Mouse (Mus musculus): ENCODE data around the gene 9530053A07Rik. TPM values are rescaled to one million over a fixed set of nuclear protein-coding genes. Genes with fewer than 3 reads are reported as not detected.

9530053A07Rik gene
- total and polyA plus RNA-seq, 2 experiments from 2014 or later = 0.06 to 0.16 TPM

- no peak overlapping the region for H3K27ac ChIP-seq (ENCODE audit: low read depth, low read length)
- H3K36me3 ChIP-seq (ENCODE audit: insufficient read depth, low read length) = peaks cover 46% of the 10 kb centered on the region
- H3K4me3 ChIP-seq (ENCODE audit: low read depth, low read length) = no peak overlapping the region
- TF ChIP-seq CTCF (IDR thresholded peaks at IDR 0.05) = no peak
- no peak for ATAC-seq (ENCODE audit: low FRiP score)
- WGBS = 94% methylated on average over 1 of the region's 1 CpGs
- H3K27me3 ChIP-seq (ENCODE audit: insufficient read depth, low read length) = no peaks in the 10 kb centered on the region
- no peaks in the 10 kb centered on the region for H3K9me3 ChIP-seq (ENCODE audit: low read length)
- no peak overlapping the region for H3K4me2 ChIP-seq (ENCODE audit: low read depth, low read length, poor library complexity, severe bottlenecking)
- H3K4me1 ChIP-seq (ENCODE audit: insufficient read depth, low read length) = no peaks in the 10 kb centered on the region
- H3K9ac ChIP-seq (replicated peaks; ENCODE audit: low read length, poor library complexity, severe bottlenecking) = no peak overlapping the region
- DNase-seq (ENCODE audit: low spot score) = no peak
Measured at GRCm38 (mm10) chr7:28191903-28192302, 62.6 kb downstream of the 9530053A07Rik start.

GRCm38 (mm10) chr7:28195414-28196098 lies 66.3 kb downstream of the 9530053A07Rik start:
- H3K9me3 ChIP-seq (ENCODE audit: low read length) = no peaks in the 10 kb centered on the region
- no peaks in the 10 kb centered on the region for H3K27me3 ChIP-seq (ENCODE audit: insufficient read depth, low read length)
- peaks cover 29% of the 10 kb centered on the region for H3K36me3 ChIP-seq (ENCODE audit: insufficient read depth, low read length)
- TF ChIP-seq CTCF (IDR thresholded peaks at IDR 0.05) = no peak
- 91% methylated on average over 5 of the region's 5 CpGs for WGBS
- no peaks in the 10 kb centered on the region for H3K4me1 ChIP-seq (ENCODE audit: insufficient read depth, low read length)
- ATAC-seq (ENCODE audit: low FRiP score) (no peak), DNase-seq (ENCODE audit: low spot score) (no peak)
- no peak overlapping the region for H3K27ac ChIP-seq (ENCODE audit: low read depth, low read length)
- H3K9ac ChIP-seq (replicated peaks; ENCODE audit: low read length, poor library complexity, severe bottlenecking) = no peak overlapping the region
- H3K4me3 ChIP-seq (ENCODE audit: low read depth, low read length) = no peak overlapping the region
- H3K4me2 ChIP-seq (ENCODE audit: low read depth, low read length, poor library complexity, severe bottlenecking) = no peak overlapping the region

GRCm38 (mm10) chr7:28196528-28196927 lies 67.3 kb downstream of the 9530053A07Rik start:
- no peak for TF ChIP-seq CTCF (IDR thresholded peaks at IDR 0.05)
- WGBS = 75% methylated on average over 14 of the region's 14 CpGs
- Histone ChIP-seq H3K4me3 (ENCODE audit: low read depth, low read length) (no peak overlapping the region), H3K27ac (ENCODE audit: low read depth, low read length) (no peak overlapping the region), H3K36me3 (ENCODE audit: insufficient read depth, low read length) (peaks cover 25% of the 10 kb centered on the region), H3K9me3 (ENCODE audit: low read length) (no peaks in the 10 kb centered on the region), H3K27me3 (ENCODE audit: insufficient read depth, low read length) (no peaks in the 10 kb centered on the region), H3K4me1 (ENCODE audit: insufficient read depth, low read length) (no peaks in the 10 kb centered on the region), H3K9ac (replicated peaks; ENCODE audit: low read length, poor library complexity, severe bottlenecking) (no peak overlapping the region), H3K4me2 (ENCODE audit: low read depth, low read length, poor library complexity, severe bottlenecking) (no peak overlapping the region)
- DNase-seq (ENCODE audit: low spot score) = no peak
- ATAC-seq (ENCODE audit: low FRiP score) = no peak

- Histone ChIP-seq H3K9me3 (ENCODE audit: low read length) (no peaks in the 10 kb centered on the region), H3K4me3 (ENCODE audit: low read depth, low read length) (no peak overlapping the region), H3K27ac (ENCODE audit: low read depth, low read length) (no peak overlapping the region), H3K4me2 (ENCODE audit: low read depth, low read length, poor library complexity, severe bottlenecking) (no peak overlapping the region), H3K9ac (replicated peaks; ENCODE audit: low read length, poor library complexity, severe bottlenecking) (no peak overlapping the region), H3K36me3 (ENCODE audit: insufficient read depth, low read length) (peaks cover 18% of the 10 kb centered on the region), H3K27me3 (ENCODE audit: insufficient read depth, low read length) (no peaks in the 10 kb centered on the region), H3K4me1 (ENCODE audit: insufficient read depth, low read length) (no peaks in the 10 kb centered on the region)
- 67% methylated on average over 4 of the region's 4 CpGs for WGBS
- DNase-seq (ENCODE audit: low spot score) = no peak
- no peak for ATAC-seq (ENCODE audit: low FRiP score)
- TF ChIP-seq CTCF (IDR thresholded peaks at IDR 0.05) = no peak
Measured at GRCm38 (mm10) chr7:28199054-28199453, 69.8 kb downstream of the 9530053A07Rik start.

- Histone ChIP-seq H3K9ac (replicated peaks; ENCODE audit: low read length, poor library complexity, severe bottlenecking) (no peak overlapping the region), H3K4me3 (ENCODE audit: low read depth, low read length) (no peak overlapping the region), H3K27me3 (ENCODE audit: insufficient read depth, low read length) (no peaks in the 10 kb centered on the region), H3K4me2 (ENCODE audit: low read depth, low read length, poor library complexity, severe bottlenecking) (no peak overlapping the region), H3K4me1 (ENCODE audit: insufficient read depth, low read length) (no peaks in the 10 kb centered on the region), H3K36me3 (ENCODE audit: insufficient read depth, low read length) (peaks cover 3% of the 10 kb centered on the region; the same call in 1 of the 2 replicates), H3K27ac (ENCODE audit: low read depth, low read length) (no peak overlapping the region), H3K9me3 (ENCODE audit: low read length) (no peaks in the 10 kb centered on the region)
- TF ChIP-seq CTCF (IDR thresholded peaks at IDR 0.05) = no peak
- ATAC-seq (ENCODE audit: low FRiP score) (no peak), DNase-seq (ENCODE audit: low spot score) (no peak)
- 66% methylated on average over 19 of the region's 19 CpGs for WGBS
Measured at GRCm38 (mm10) chr7:28203207-28204108, 74.2 kb downstream of the 9530053A07Rik start.

All from midbrain, postnatal 0 days (tissue).